9 mouse cellular contexts compared by ENCODE assay signal in genomic region chr4:48275736-48276135, GRCm38 (mm10).
"Had no signal": no experiment of that assay in that cellular context is flagged by ENCODE, and none has a peak within 500 bp of the region (broad histone marks: within the 10 kb centered on the region; RNA-seq: fewer than 3 reads in every experiment).

No protein-coding gene starts in this region.

- DNase-seq: kidney, postnatal 10 days; layer of hippocampus, postnatal 36 days; lung, adult 18-20 months; lung, postnatal 10 days; lung, postnatal 36 days; retina, postnatal 1 day; right cerebral cortex, postnatal 25 days; spleen, adult 18-20 months; thymus, postnatal 25 days had no signal
